Mouse (Mus musculus): ENCODE measurements around the gene Dnajc9. TPM values are rescaled to one million over a fixed set of nuclear protein-coding genes. Genes with fewer than 3 reads are reported as not detected.
A peak's percentile ranks its signal among the peaks of the same experiment; 100 is the strongest.

Dnajc9 gene
- polyA plus RNA-seq, 1 experiment = 76.8 TPM

DNA sequence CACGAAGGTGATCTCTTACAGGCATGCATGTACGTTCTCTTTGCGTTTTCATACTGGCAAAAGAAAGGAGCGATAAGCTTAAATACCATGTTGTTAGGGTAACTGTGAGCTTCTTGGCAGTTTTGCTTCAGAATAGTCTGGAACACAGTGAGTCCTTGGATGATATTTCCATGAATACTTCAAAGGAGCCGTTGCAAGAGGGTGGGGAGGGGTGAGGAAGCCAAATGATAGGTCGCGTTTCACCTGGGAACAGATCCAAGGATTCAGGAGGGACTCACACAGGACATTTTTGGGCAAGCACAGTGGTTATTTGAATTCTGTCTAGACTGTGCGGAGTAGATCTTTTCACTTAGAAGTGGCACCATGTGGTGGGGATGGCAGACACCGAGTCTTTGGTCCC is 8.5 kb upstream of the Dnajc9 start:
- Histone ChIP-seq H3K4me1 (ENCODE audit: control insufficient read depth, insufficient read depth, low read length) (peaks cover 4% of the 10 kb centered on the region; the same call in 1 of the 2 replicates), H3K27ac (ENCODE audit: insufficient read depth, low read length) (no peak overlapping the region), H3K4me3 (ENCODE audit: insufficient read depth, low read length) (no peak overlapping the region)
- TF ChIP-seq POLR2A (IDR thresholded peaks at IDR 0.05; ENCODE audit: low read depth, low read length) (no peak), CTCF (IDR thresholded peaks at IDR 0.05; ENCODE audit: borderline replicate concordance, insufficient read depth, low read length) (no peak)

DNA sequence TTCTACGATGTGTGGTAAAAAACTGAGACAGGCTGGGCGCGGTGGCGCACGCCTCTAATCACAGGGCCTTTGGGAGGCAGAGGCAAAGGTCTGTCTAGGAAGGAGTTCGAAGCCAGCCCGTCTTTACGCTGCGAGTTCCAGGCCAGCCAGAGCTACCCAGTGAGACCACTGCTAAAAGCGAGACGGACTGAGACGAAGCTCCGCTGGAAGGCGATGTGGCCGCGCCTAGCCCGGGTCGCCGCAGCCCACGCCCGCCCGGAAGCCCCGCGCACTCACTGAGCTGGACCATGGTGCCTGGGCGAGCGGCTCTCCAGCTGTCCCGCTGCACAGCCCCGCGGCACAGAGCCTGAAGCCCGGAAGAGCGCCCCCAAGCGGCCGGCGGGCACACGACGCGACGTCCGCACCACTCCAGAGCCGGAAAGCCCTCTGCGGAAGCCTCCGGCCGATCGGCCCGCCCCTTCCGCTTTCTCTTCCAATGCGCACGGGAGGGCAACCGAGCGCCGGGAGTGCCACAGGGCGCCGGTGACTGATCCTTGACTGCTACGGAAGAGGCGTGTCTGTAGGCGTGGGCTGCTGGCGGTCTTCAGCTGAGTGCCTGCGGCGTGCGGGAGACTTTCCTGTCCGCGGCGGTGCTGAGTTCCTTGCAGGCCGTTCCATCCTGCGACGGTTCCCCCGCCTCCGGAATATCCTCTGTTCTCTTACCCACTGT is 4.6 kb upstream of the Dnajc9 start, which contains the start of gene Mrps16:
Gene Mrps16 (minus strand): TSS at position 430 of the 709 bp plus-strand sequence.
- Histone ChIP-seq H3K4me3 (ENCODE audit: insufficient read depth, low read length) (peak within 1 kb of the TSS; percentile 69), H3K27ac (ENCODE audit: insufficient read depth, low read length) (peak within 1 kb of the TSS; percentile 91), H3K4me1 (ENCODE audit: control insufficient read depth, insufficient read depth, low read length) (peaks cover 4% of the 10 kb centered on the region; the same call in 1 of the 2 replicates)
- TF ChIP-seq CTCF (IDR thresholded peaks at IDR 0.05; ENCODE audit: borderline replicate concordance, insufficient read depth, low read length) (0 out of 2 replicates have a peak, but pooled peaks have one; percentile 44), POLR2A (IDR thresholded peaks at IDR 0.05; ENCODE audit: low read depth, low read length) (peak; percentile 95)

DNA sequence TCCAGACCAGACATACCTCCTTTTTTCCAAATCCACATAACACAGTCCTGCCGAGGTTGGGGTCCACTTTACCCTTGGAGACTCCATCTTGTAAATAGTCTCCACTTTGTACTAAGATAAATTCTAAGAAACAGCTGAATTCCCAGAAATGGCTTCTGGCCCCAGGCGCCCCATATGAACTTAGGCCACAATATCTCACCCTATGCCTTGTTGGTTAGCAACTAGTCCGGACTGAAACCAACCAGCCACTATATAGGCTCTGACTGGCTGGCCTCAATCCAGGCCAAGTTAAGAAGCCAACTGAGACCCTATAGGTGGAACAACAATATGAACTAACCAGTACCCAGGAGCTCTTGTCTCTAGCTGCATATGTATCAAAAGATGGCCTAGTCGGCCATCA is 3.6 kb upstream of the Dnajc9 start:
- H3K4me3 ChIP-seq (ENCODE audit: insufficient read depth, low read length) = 0 out of 2 replicates have a peak overlapping the region, but pooled peaks have one; percentile 22
- H3K27ac ChIP-seq (ENCODE audit: insufficient read depth, low read length) = no peak overlapping the region
- TF ChIP-seq CTCF (IDR thresholded peaks at IDR 0.05; ENCODE audit: borderline replicate concordance, insufficient read depth, low read length) = no peak
- TF ChIP-seq POLR2A (IDR thresholded peaks at IDR 0.05; ENCODE audit: low read depth, low read length) = no peak
- H3K4me1 ChIP-seq (ENCODE audit: control insufficient read depth, insufficient read depth, low read length) = peaks cover 8% of the 10 kb centered on the region

DNA sequence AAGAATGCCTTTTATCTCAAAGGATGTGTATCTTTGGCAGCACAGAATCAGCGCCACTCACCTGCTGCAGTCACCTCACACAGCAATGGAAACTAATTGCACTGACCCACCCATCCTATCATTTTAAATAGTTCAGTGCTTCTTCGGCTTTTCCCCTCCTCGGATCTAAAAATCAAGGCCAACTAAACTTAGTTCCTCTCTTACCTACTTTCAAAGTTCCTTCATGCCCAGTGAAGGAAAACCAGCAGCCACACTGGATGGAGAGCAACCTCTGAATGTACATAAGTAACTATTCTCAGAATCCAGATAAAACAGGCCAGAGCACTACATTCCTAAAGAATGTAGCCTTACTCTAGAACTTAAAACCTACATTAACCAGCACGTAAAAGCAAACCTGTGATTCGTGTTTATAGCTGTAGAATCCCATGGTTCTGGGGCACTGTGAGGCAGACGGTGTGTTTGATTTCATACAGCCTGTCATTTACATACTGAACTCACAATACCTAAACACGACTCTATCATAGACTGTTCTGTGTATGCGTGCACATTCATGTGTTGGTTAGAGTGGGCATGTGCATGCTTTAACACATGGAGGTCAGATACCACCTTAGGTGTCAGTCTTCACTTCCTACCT is 853 bp upstream of the Dnajc9 start:
- Histone ChIP-seq H3K4me1 (ENCODE audit: control insufficient read depth, insufficient read depth, low read length) (peaks cover 15% of the 10 kb centered on the region), H3K27ac (ENCODE audit: insufficient read depth, low read length) (no peak overlapping the region), H3K4me3 (ENCODE audit: insufficient read depth, low read length) (no peak overlapping the region)
- TF ChIP-seq POLR2A (IDR thresholded peaks at IDR 0.05; ENCODE audit: low read depth, low read length) (no peak), CTCF (IDR thresholded peaks at IDR 0.05; ENCODE audit: borderline replicate concordance, insufficient read depth, low read length) (no peak)

DNA sequence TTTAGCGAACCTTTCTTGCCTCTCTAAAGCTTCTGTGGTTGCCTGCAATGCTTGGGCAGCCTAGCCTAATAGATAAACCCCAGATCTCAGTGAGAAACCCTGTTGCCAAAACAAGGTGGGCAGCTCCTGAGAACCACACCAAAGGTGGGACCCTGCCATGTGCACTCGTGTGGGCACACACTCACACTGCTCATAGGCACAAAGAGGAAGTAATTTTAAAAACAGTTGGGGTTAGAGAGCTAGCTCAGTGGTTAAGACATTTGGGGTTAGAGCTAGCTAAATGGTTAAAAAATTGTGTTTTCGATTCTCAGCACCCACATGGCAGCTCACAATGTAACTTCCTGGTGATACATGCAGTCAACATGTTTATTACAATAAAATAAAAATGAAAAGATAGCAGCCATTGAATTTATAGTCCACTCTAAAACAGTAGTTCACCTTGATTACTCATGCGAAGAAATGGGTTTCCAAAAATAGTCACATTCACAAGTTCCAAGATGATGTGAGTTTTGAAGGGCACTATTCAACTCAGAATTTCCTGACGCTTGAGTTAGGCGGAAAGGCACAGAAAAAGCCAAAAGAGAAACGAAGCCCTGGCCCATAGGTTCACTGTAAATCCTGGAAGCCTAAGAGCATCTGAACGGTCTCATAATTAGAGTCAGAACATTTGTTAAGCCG is 8.8 kb downstream of the Dnajc9 start:
- peaks cover 2% of the 10 kb centered on the region; the same call in 1 of the 2 replicates for H3K4me1 ChIP-seq (ENCODE audit: control insufficient read depth, insufficient read depth, low read length)
- TF ChIP-seq POLR2A (IDR thresholded peaks at IDR 0.05; ENCODE audit: low read depth, low read length) (no peak), CTCF (IDR thresholded peaks at IDR 0.05; ENCODE audit: borderline replicate concordance, insufficient read depth, low read length) (no peak)
- H3K27ac ChIP-seq (ENCODE audit: insufficient read depth, low read length) = no peak overlapping the region
- no peak overlapping the region for H3K4me3 ChIP-seq (ENCODE audit: insufficient read depth, low read length)

DNA sequence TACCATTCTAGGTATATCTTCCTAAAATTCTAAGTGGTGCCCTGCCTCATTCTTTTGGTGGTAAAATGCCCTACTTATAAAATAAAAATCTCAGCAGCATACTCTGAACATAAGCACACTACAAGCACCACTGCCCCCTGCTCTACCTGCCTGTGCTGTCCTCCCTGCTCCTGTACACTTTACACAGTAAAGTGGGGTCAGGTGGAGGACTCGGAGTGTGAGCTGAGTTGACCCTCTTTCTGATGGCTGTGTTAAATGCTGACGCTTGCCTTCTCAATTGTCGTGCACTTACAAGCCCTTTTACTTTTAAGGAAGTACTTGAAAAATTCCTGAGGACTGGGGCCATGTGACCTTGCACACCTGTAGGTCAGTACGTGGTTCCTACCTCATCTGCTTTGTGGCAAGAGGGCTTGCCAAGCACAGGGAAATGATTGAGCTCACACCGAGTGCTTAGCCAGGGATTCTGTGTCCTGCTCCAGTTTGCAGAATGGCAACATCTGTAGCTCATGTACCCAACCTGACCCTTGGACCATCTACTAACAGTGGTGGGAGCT is 9.5 kb downstream of the Dnajc9 start:
- no peak overlapping the region for H3K4me3 ChIP-seq (ENCODE audit: insufficient read depth, low read length)
- no peak overlapping the region for H3K27ac ChIP-seq (ENCODE audit: insufficient read depth, low read length)
- H3K4me1 ChIP-seq (ENCODE audit: control insufficient read depth, insufficient read depth, low read length) = peaks cover 2% of the 10 kb centered on the region; the same call in 1 of the 2 replicates
- TF ChIP-seq POLR2A (IDR thresholded peaks at IDR 0.05; ENCODE audit: low read depth, low read length) (no peak), CTCF (IDR thresholded peaks at IDR 0.05; ENCODE audit: borderline replicate concordance, insufficient read depth, low read length) (no peak)

DNA sequence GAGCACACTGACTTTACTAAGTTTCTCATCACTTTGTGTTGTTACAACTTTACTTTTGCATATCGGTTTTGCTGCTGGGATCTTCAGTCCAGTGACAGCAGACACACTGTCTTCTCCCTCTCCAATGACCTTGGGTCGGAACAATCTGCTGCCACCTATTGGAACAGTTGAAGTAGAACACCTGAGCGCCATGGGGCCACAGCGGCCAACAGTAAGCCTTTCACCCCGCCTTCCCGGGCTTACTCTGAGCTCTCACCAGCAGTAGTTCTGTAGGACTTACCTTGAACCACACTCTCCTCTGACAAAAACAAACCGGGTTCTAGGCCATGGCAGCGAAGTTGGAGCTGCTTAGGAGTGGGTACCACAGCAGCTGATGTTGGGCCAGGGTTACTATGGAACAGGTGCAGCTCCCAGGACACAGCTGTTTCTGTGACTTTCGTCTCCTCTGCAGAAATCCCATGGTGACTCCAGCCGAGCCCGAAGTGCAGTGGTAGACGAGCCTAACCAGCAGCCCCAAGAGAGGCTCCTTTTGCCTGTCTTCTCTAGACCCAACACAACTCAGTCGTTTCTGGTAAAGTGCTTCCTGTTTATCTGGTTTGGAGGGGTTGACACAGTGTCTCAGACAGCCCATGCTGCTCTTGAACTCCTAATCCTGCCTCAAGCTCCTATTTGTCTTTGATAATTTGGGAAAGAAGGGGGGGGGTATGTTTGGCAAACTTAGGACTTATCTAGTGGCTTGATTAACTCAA is 10.2 kb downstream of the Dnajc9 start:
- TF ChIP-seq POLR2A (IDR thresholded peaks at IDR 0.05; ENCODE audit: low read depth, low read length) (no peak), CTCF (IDR thresholded peaks at IDR 0.05; ENCODE audit: borderline replicate concordance, insufficient read depth, low read length) (no peak)
- no peak overlapping the region for H3K27ac ChIP-seq (ENCODE audit: insufficient read depth, low read length)
- peaks cover 2% of the 10 kb centered on the region; the same call in 1 of the 2 replicates for H3K4me1 ChIP-seq (ENCODE audit: control insufficient read depth, insufficient read depth, low read length)
- no peak overlapping the region for H3K4me3 ChIP-seq (ENCODE audit: insufficient read depth, low read length)

DNA sequence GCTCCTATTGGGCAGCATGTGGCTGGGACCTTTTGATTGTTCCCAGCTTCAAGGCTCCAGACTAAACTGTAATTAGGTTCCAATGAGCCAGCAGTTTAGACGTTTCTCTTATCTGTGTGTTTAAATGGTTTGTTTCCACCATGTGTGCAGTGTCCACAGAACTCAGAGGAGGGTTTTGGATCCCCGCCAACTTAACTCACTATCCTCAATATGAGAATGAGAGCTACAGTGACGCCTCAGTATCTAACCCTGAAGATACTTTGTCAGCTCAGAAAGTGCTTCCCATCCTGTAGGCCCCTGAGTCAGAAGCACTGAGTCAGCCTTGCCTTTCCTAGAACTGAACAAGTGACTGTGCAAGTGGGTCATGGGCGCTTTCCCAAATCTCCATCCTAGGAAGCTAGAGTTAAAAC is 11.6 kb downstream of the Dnajc9 start:
- peaks cover 2% of the 10 kb centered on the region; the same call in 1 of the 2 replicates for H3K4me1 ChIP-seq (ENCODE audit: control insufficient read depth, insufficient read depth, low read length)
- TF ChIP-seq CTCF (IDR thresholded peaks at IDR 0.05; ENCODE audit: borderline replicate concordance, insufficient read depth, low read length) (no peak), POLR2A (IDR thresholded peaks at IDR 0.05; ENCODE audit: low read depth, low read length) (no peak)
- H3K27ac ChIP-seq (ENCODE audit: insufficient read depth, low read length) = no peak overlapping the region
- no peak overlapping the region for H3K4me3 ChIP-seq (ENCODE audit: insufficient read depth, low read length)

DNA sequence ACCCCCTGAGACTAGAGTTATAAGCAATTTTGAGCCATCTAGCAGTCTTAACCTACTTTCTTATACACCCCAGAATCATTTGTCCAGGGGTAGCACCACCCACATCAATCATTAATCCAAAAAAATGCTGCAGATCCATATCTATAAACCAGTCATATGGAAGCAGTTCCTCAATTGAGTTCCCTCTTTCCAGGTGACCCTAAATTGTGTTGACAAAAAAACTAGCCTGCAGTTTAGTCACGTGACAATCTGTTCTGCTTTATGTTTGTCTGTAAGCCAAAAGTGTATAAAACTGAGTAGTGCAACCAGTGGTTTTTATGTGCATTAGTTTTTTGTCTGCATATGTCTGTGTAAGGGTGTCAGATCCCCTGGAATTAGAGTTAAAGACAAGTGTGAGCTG is 16.9 kb downstream of the Dnajc9 start:
- H3K27ac ChIP-seq (ENCODE audit: insufficient read depth, low read length) = no peak overlapping the region
- H3K4me1 ChIP-seq (ENCODE audit: control insufficient read depth, insufficient read depth, low read length) = no peaks in the 10 kb centered on the region
- H3K4me3 ChIP-seq (ENCODE audit: insufficient read depth, low read length) = no peak overlapping the region
- no peak for TF ChIP-seq POLR2A (IDR thresholded peaks at IDR 0.05; ENCODE audit: low read depth, low read length)
- no peak for TF ChIP-seq CTCF (IDR thresholded peaks at IDR 0.05; ENCODE audit: borderline replicate concordance, insufficient read depth, low read length)

Data from embryonic fibroblast, embryonic 13.5 days (primary cell).